18 mouse cellular contexts compared by ENCODE assay signal in genomic region chr1:190500106-190500505, GRCm38 (mm10).
"Had no signal": no experiment of that assay in that cellular context is flagged by ENCODE, and none has a peak within 500 bp of the region (broad histone marks: within the 10 kb centered on the region; RNA-seq: fewer than 3 reads in every experiment).

No protein-coding gene starts in this region.

- H3K36me3 ChIP-seq: midbrain, embryonic 10.5 days; midbrain, embryonic 12.5 days; neural tube, embryonic 13.5 days; neural tube, embryonic 15.5 days had no signal

- H3K9ac ChIP-seq: midbrain, embryonic 12.5 days; neural tube, embryonic 13.5 days; neural tube, embryonic 15.5 days had no signal

- H3K27me3 ChIP-seq: midbrain, embryonic 12.5 days; neural tube, embryonic 13.5 days; neural tube, embryonic 15.5 days had no signal

- H3K4me1 ChIP-seq: midbrain, embryonic 10.5 days; midbrain, embryonic 12.5 days; neural tube, embryonic 15.5 days had no signal

- DNase-seq: lung, adult 2 months; lung, postnatal 10 days; lung, postnatal 4 days; midbrain, embryonic 14.5 days; retina, postnatal 1 day; right cerebral cortex, adult 18-20 months; right cerebral cortex, postnatal 25 days; right cerebral cortex, postnatal 4 days; spleen, adult 18-20 months; thymus, adult 18-20 months; thymus, postnatal 14 days; thymus, postnatal 36 days had no signal

- ATAC-seq: midbrain, embryonic 16.5 days had no signal

- H3K4me2 ChIP-seq: midbrain, embryonic 12.5 days; neural tube, embryonic 13.5 days; neural tube, embryonic 15.5 days had no signal

- H3K9me3 ChIP-seq: midbrain, embryonic 10.5 days; midbrain, embryonic 12.5 days; neural tube, embryonic 13.5 days; neural tube, embryonic 15.5 days had no signal

- H3K4me3 ChIP-seq: midbrain, embryonic 10.5 days; midbrain, embryonic 12.5 days; myocyte; neural tube, embryonic 13.5 days; neural tube, embryonic 15.5 days had no signal

- H3K27ac ChIP-seq: midbrain, embryonic 10.5 days; midbrain, embryonic 12.5 days; neural tube, embryonic 13.5 days; neural tube, embryonic 15.5 days had no signal
